Mouse (Mus musculus) natural killer cell, adult 2 months (primary cell): ENCODE measurements around the gene Tpst1.

Source experiments
- DNase-seq, 2 experiments: peaks; one replicate each; pipeline ENCODE4 v3.0.0; 2022; ENCODE audit warnings: low spot score in 2 of 2

Gene Tpst1

GRCm38 (mm10) chr5:130185312-130185711 lies 112.2 kb downstream of the Tpst1 start:
- no peak for DNase-seq
